26 mouse cellular contexts compared by ENCODE assay signal in genomic region chr11:22739497-22740288, GRCm38 (mm10).
DNase-seq lines count a peak whose midpoint lies in the region; ATAC-seq lines count a peak whose summit lies in the region.
"Had no signal": no experiment of that assay in that cellular context is flagged by ENCODE, and none has a peak within 500 bp of the region (broad histone marks: within the 10 kb centered on the region; RNA-seq: fewer than 3 reads in every experiment).

No protein-coding gene starts in this region.

- H3K4me2 ChIP-seq in intestine, embryonic 16.5 days (ENCODE audit: low read depth, low read length), result no peak overlapping the region
- no peak overlapping the region for H3K4me2 ChIP-seq in intestine, embryonic 15.5 days (replicated peaks)
- no peak overlapping the region for H3K4me2 ChIP-seq in midbrain, embryonic 11.5 days
- H3K4me2 ChIP-seq: heart, embryonic 13.5 days; hindbrain, embryonic 14.5 days; kidney, embryonic 15.5 days; limb, embryonic 15.5 days had no signal

- H3K9me3 ChIP-seq in intestine, embryonic 16.5 days (ENCODE audit: control insufficient read depth, low read length), result no peaks in the 10 kb centered on the region
- no peaks in the 10 kb centered on the region for H3K9me3 ChIP-seq in intestine, embryonic 15.5 days
- H3K9me3 ChIP-seq in midbrain, embryonic 11.5 days (ENCODE audit: control insufficient read depth, low read length), result no peaks in the 10 kb centered on the region
- H3K9me3 ChIP-seq in midbrain, embryonic 10.5 days (replicated peaks), result no peaks in the 10 kb centered on the region
- no peaks in the 10 kb centered on the region for H3K9me3 ChIP-seq in limb, embryonic 10.5 days (replicated peaks)
- H3K9me3 ChIP-seq: heart, embryonic 13.5 days; kidney, embryonic 15.5 days; limb, embryonic 15.5 days had no signal

- no peaks in the 10 kb centered on the region for H3K4me1 ChIP-seq in intestine, embryonic 16.5 days (ENCODE audit: control insufficient read depth, insufficient read depth, low read length)
- no peaks in the 10 kb centered on the region for H3K4me1 ChIP-seq in intestine, embryonic 15.5 days (replicated peaks)
- peaks cover 6% of the 10 kb centered on the region; the same call in 1 of the 2 replicates for H3K4me1 ChIP-seq in midbrain, embryonic 11.5 days (ENCODE audit: control insufficient read depth, insufficient read depth, low read length)
- peaks cover 20% of the 10 kb centered on the region for H3K4me1 ChIP-seq in midbrain, embryonic 10.5 days
- no peaks in the 10 kb centered on the region for H3K4me1 ChIP-seq in limb, embryonic 10.5 days
- H3K4me1 ChIP-seq: kidney, embryonic 15.5 days; limb, embryonic 15.5 days had no signal

- DNase-seq in midbrain, embryonic 11.5 days (ENCODE audit: low spot score, missing footprints), result peak; percentile 37
- no peak for DNase-seq in midbrain, embryonic 10.5 days (ENCODE audit: low spot score)
- peak; percentile 14 for DNase-seq in induced T-regulatory cell, adult 2 months (ENCODE audit: low read depth)
- no peak for DNase-seq in limb, embryonic 10.5 days (ENCODE audit: low spot score)
- no peak for DNase-seq in lung, postnatal 4 days
- DNase-seq: adrenal gland, adult 2 months; adrenal gland, postnatal 36 days; cerebellum, adult 18-20 months; cerebellum, postnatal 10 days; heart, adult 2 months; heart, postnatal 10 days; left cerebral cortex, postnatal 4 days; lung, postnatal 36 days; midbrain, embryonic 14.5 days; right cerebral cortex, adult 18-20 months; thymus, adult 18-20 months had no signal

- H3K36me3 ChIP-seq in intestine, embryonic 16.5 days (ENCODE audit: control insufficient read depth, insufficient read depth, low read length), result no peaks in the 10 kb centered on the region
- H3K36me3 ChIP-seq in intestine, embryonic 15.5 days, result no peaks in the 10 kb centered on the region
- H3K36me3 ChIP-seq in midbrain, embryonic 11.5 days (ENCODE audit: control insufficient read depth, insufficient read depth, low read length), result no peaks in the 10 kb centered on the region
- no peaks in the 10 kb centered on the region for H3K36me3 ChIP-seq in midbrain, embryonic 10.5 days
- no peaks in the 10 kb centered on the region for H3K36me3 ChIP-seq in limb, embryonic 10.5 days
- H3K36me3 ChIP-seq: heart, embryonic 13.5 days; kidney, embryonic 15.5 days; limb, embryonic 15.5 days had no signal

- 65% methylated on average over 5 of the region's 5 CpGs for WGBS in intestine, embryonic 16.5 days
- 66% methylated on average over 5 of the region's 5 CpGs for WGBS in intestine, embryonic 15.5 days
- WGBS in midbrain, embryonic 11.5 days, result 78% methylated on average over 5 of the region's 5 CpGs
- WGBS in midbrain, embryonic 10.5 days, result 84% methylated on average over 5 of the region's 5 CpGs
- 81% methylated on average over 5 of the region's 5 CpGs for WGBS in limb, embryonic 10.5 days

- no peak overlapping the region for H3K27ac ChIP-seq in intestine, embryonic 16.5 days (ENCODE audit: low read length)
- no peak overlapping the region for H3K27ac ChIP-seq in intestine, embryonic 15.5 days
- H3K27ac ChIP-seq in midbrain, embryonic 11.5 days (ENCODE audit: low read depth, low read length), result no peak overlapping the region
- no peak overlapping the region for H3K27ac ChIP-seq in midbrain, embryonic 10.5 days (replicated peaks)
- no peak overlapping the region for H3K27ac ChIP-seq in limb, embryonic 10.5 days
- H3K27ac ChIP-seq: heart, adult 2 months; heart, embryonic 13.5 days; hindbrain, embryonic 14.5 days; kidney, embryonic 15.5 days; limb, embryonic 15.5 days; stomach, postnatal 0 days had no signal

- ATAC-seq in intestine, embryonic 16.5 days, result peak; percentile 65
- no peak for ATAC-seq in intestine, embryonic 15.5 days
- no peak for ATAC-seq in midbrain, embryonic 11.5 days (ENCODE audit: low FRiP score)
- ATAC-seq: forebrain, embryonic 16.5 days had no signal

- no peaks in the 10 kb centered on the region for H3K27me3 ChIP-seq in intestine, embryonic 16.5 days (replicated peaks; ENCODE audit: control insufficient read depth, insufficient read depth, low read length)
- H3K27me3 ChIP-seq in intestine, embryonic 15.5 days (replicated peaks), result no peaks in the 10 kb centered on the region
- H3K27me3 ChIP-seq in midbrain, embryonic 11.5 days (ENCODE audit: control insufficient read depth, insufficient read depth, low read length), result no peaks in the 10 kb centered on the region
- peaks cover 17% of the 10 kb centered on the region for H3K27me3 ChIP-seq in midbrain, embryonic 10.5 days (ENCODE audit: low read depth, poor library complexity, severe bottlenecking)
- no peaks in the 10 kb centered on the region for H3K27me3 ChIP-seq in limb, embryonic 10.5 days (ENCODE audit: low read depth, poor library complexity, severe bottlenecking)
- H3K27me3 ChIP-seq: heart, embryonic 13.5 days; kidney, embryonic 15.5 days; limb, embryonic 15.5 days had no signal

- H3K4me3 ChIP-seq in intestine, embryonic 16.5 days (ENCODE audit: low read length), result no peak overlapping the region
- no peak overlapping the region for H3K4me3 ChIP-seq in intestine, embryonic 15.5 days (replicated peaks)
- H3K4me3 ChIP-seq in midbrain, embryonic 11.5 days (ENCODE audit: low read depth, low read length), result no peak overlapping the region
- H3K4me3 ChIP-seq in midbrain, embryonic 10.5 days, result no peak overlapping the region
- H3K4me3 ChIP-seq in limb, embryonic 10.5 days, result no peak overlapping the region
- H3K4me3 ChIP-seq: erythroblast, embryonic 14.5 days; heart, adult 2 months; heart, embryonic 13.5 days; kidney, embryonic 15.5 days; limb, embryonic 15.5 days; megakaryocyte, embryonic 14.5 days had no signal

- H3K9ac ChIP-seq in intestine, embryonic 16.5 days (ENCODE audit: low read depth, low read length), result no peak overlapping the region
- no peak overlapping the region for H3K9ac ChIP-seq in intestine, embryonic 15.5 days
- no peak overlapping the region for H3K9ac ChIP-seq in midbrain, embryonic 11.5 days (ENCODE audit: low read length)
- H3K9ac ChIP-seq: heart, embryonic 13.5 days; hindbrain, embryonic 14.5 days; kidney, embryonic 15.5 days; limb, embryonic 15.5 days had no signal

Comparison
In these comparisons a context has a peak if more than half of its experiments do, and no peak if none do; other contexts are left out.
1. DNase-seq: peak in midbrain, embryonic 11.5 days (single experiment) and induced T-regulatory cell, adult 2 months (single experiment); none in midbrain, embryonic 10.5 days (single experiment), limb, embryonic 10.5 days (single experiment) and lung, postnatal 4 days (0 of 2).